Mouse (Mus musculus): Measurements from ENCODE around the gene Kif17. TPM values are rescaled to one million over a fixed set of nuclear protein-coding genes. Genes with fewer than 3 reads are reported as not detected.
"Not testable (repeated sequence)": the region's sequence is repeated elsewhere in the genome, so short reads cannot be mapped to it uniquely, and the experiment has no call there.

Kif17 gene
- polyA plus RNA-seq, 1 experiment from 2014 or later = 3.0 TPM

- Histone ChIP-seq H3K9me3 (ENCODE audit: control insufficient read depth, low read length) (no peaks in the 10 kb centered on the region), H3K9ac (ENCODE audit: low read length) (no peak overlapping the region), H3K4me1 (replicated peaks; ENCODE audit: control insufficient read depth, insufficient read depth, low read length) (peaks cover 8% of the 10 kb centered on the region; the same call in 1 of the 2 replicates), H3K4me2 (ENCODE audit: low read depth, low read length) (no peak overlapping the region), H3K4me3 (ENCODE audit: low read length) (no peak overlapping the region), H3K36me3 (ENCODE audit: control insufficient read depth, insufficient read depth, low read length) (peaks cover 6% of the 10 kb centered on the region; the same call in 1 of the 2 replicates), H3K27ac (ENCODE audit: low read length) (no peak overlapping the region), H3K27me3 (ENCODE audit: control insufficient read depth, insufficient read depth, low read depth, low read length) (no peaks in the 10 kb centered on the region)
- ATAC-seq (ENCODE audit: low read depth) = peak; percentile 36; the same call in 1 of the 2 replicates
- WGBS = 33% methylated on average over 10 of the region's 10 CpGs
Observed at GRCm38 (mm10) chr4:138319508-138319907, 69.3 kb downstream of the Kif17 start.

- H3K27ac ChIP-seq (ENCODE audit: low read length) = 0 out of 2 replicates have a peak overlapping the region, but pooled peaks have one; percentile 34
- H3K4me2 ChIP-seq (ENCODE audit: low read depth, low read length) = no peak overlapping the region
Observed at GRCm38 (mm10) chr4:138320711-138321110, 70.5 kb downstream of the Kif17 start.

GRCm38 (mm10) chr4:138321488-138321887, 71.3 kb downstream of the Kif17 start:
- H3K27ac ChIP-seq (ENCODE audit: low read length) = no peak overlapping the region
- H3K27me3 ChIP-seq (ENCODE audit: control insufficient read depth, insufficient read depth, low read depth, low read length) = no peaks in the 10 kb centered on the region
- H3K9me3 ChIP-seq (ENCODE audit: control insufficient read depth, low read length) = no peaks in the 10 kb centered on the region
- no peak overlapping the region for H3K4me3 ChIP-seq (ENCODE audit: low read length)
- peaks cover 8% of the 10 kb centered on the region for H3K4me1 ChIP-seq (replicated peaks; ENCODE audit: control insufficient read depth, insufficient read depth, low read length)
- H3K4me2 ChIP-seq (ENCODE audit: low read depth, low read length) = no peak overlapping the region
- peaks cover 4% of the 10 kb centered on the region; the same call in 1 of the 2 replicates for H3K36me3 ChIP-seq (ENCODE audit: control insufficient read depth, insufficient read depth, low read length)
- no peak for ATAC-seq (ENCODE audit: low read depth)
- no peak overlapping the region for H3K9ac ChIP-seq (ENCODE audit: low read length)
- 64% methylated on average over 7 of the region's 7 CpGs for WGBS

More at GRCm38 (mm10) chr4:138320711-138321110, 70.5 kb downstream of the Kif17 start:
- Histone ChIP-seq H3K4me1 (replicated peaks; ENCODE audit: control insufficient read depth, insufficient read depth, low read length) (peaks cover 8% of the 10 kb centered on the region; the same call in 1 of the 2 replicates), H3K36me3 (ENCODE audit: control insufficient read depth, insufficient read depth, low read length) (peaks cover 6% of the 10 kb centered on the region; the same call in 1 of the 2 replicates), H3K9me3 (ENCODE audit: control insufficient read depth, low read length) (no peaks in the 10 kb centered on the region), H3K27me3 (ENCODE audit: control insufficient read depth, insufficient read depth, low read depth, low read length) (no peaks in the 10 kb centered on the region), H3K9ac (ENCODE audit: low read length) (no peak overlapping the region), H3K4me3 (ENCODE audit: low read length) (no peak overlapping the region)
- 42% methylated on average over 11 of the region's 11 CpGs for WGBS
- no peak for ATAC-seq (ENCODE audit: low read depth)

- no peak overlapping the region for H3K27ac ChIP-seq (ENCODE audit: low read length)
- no peaks in the 10 kb centered on the region for H3K27me3 ChIP-seq (ENCODE audit: control insufficient read depth, insufficient read depth, low read depth, low read length)
- WGBS = 53% methylated on average over 4 of the region's 4 CpGs
- H3K9ac ChIP-seq (ENCODE audit: low read length) = no peak overlapping the region
- H3K4me2 ChIP-seq (ENCODE audit: low read depth, low read length) = no peak overlapping the region
- ATAC-seq (ENCODE audit: low read depth) = no peak
- H3K9me3 ChIP-seq (ENCODE audit: control insufficient read depth, low read length) = no peaks in the 10 kb centered on the region
- H3K36me3 ChIP-seq (ENCODE audit: control insufficient read depth, insufficient read depth, low read length) = no peaks in the 10 kb centered on the region
- H3K4me3 ChIP-seq (ENCODE audit: low read length) = no peak overlapping the region
- H3K4me1 ChIP-seq (replicated peaks; ENCODE audit: control insufficient read depth, insufficient read depth, low read length) = peaks cover 8% of the 10 kb centered on the region
Observed at GRCm38 (mm10) chr4:138322692-138323091, 72.5 kb downstream of the Kif17 start.

- no peak overlapping the region for H3K9ac ChIP-seq (ENCODE audit: low read length)
- no peaks in the 10 kb centered on the region for H3K27me3 ChIP-seq (ENCODE audit: control insufficient read depth, insufficient read depth, low read depth, low read length)
- no peaks in the 10 kb centered on the region for H3K9me3 ChIP-seq (ENCODE audit: control insufficient read depth, low read length)
- H3K4me1 ChIP-seq (replicated peaks; ENCODE audit: control insufficient read depth, insufficient read depth, low read length) = peaks cover 8% of the 10 kb centered on the region
- no peak overlapping the region for H3K4me2 ChIP-seq (ENCODE audit: low read depth, low read length)
- no peak overlapping the region for H3K4me3 ChIP-seq (ENCODE audit: low read length)
- WGBS = 47% methylated on average over 4 of the region's 4 CpGs
- peak overlapping the region; percentile 36 for H3K27ac ChIP-seq (ENCODE audit: low read length)
- no peaks in the 10 kb centered on the region for H3K36me3 ChIP-seq (ENCODE audit: control insufficient read depth, insufficient read depth, low read length)
- no peak for ATAC-seq (ENCODE audit: low read depth)
Observed at GRCm38 (mm10) chr4:138323753-138324152, 73.5 kb downstream of the Kif17 start.

- Histone ChIP-seq H3K27me3 (ENCODE audit: control insufficient read depth, insufficient read depth, low read depth, low read length) (no peaks in the 10 kb centered on the region), H3K9ac (ENCODE audit: low read length) (no peak overlapping the region), H3K9me3 (ENCODE audit: control insufficient read depth, low read length) (no peaks in the 10 kb centered on the region), H3K4me2 (ENCODE audit: low read depth, low read length) (no peak overlapping the region), H3K27ac (ENCODE audit: low read length) (peak overlapping the region; percentile 36; the same call in 1 of the 2 replicates), H3K4me3 (ENCODE audit: low read length) (no peak overlapping the region), H3K36me3 (ENCODE audit: control insufficient read depth, insufficient read depth, low read length) (no peaks in the 10 kb centered on the region), H3K4me1 (replicated peaks; ENCODE audit: control insufficient read depth, insufficient read depth, low read length) (peaks cover 8% of the 10 kb centered on the region)
- 78% methylated on average over 3 of the region's 3 CpGs for WGBS
- ATAC-seq (ENCODE audit: low read depth) = no peak
Observed at GRCm38 (mm10) chr4:138324451-138324850, 74.2 kb downstream of the Kif17 start.

- WGBS = under 1% methylated on average over 36 of the region's 45 CpGs
- H3K4me1 ChIP-seq (replicated peaks; ENCODE audit: control insufficient read depth, insufficient read depth, low read length) = peaks cover 8% of the 10 kb centered on the region
- peaks cover 6% of the 10 kb centered on the region; the same call in 1 of the 2 replicates for H3K27me3 ChIP-seq (ENCODE audit: control insufficient read depth, insufficient read depth, low read depth, low read length)
- no peaks in the 10 kb centered on the region for H3K36me3 ChIP-seq (ENCODE audit: control insufficient read depth, insufficient read depth, low read length)
- H3K9me3 ChIP-seq (ENCODE audit: control insufficient read depth, low read length) = no peaks in the 10 kb centered on the region
- ATAC-seq (ENCODE audit: low read depth) = peak; percentile 96
- peak overlapping the region; percentile 98 for H3K27ac ChIP-seq (ENCODE audit: low read length)
- H3K9ac ChIP-seq (ENCODE audit: low read length) = peak overlapping the region; percentile 98
- peak overlapping the region; percentile 65 for H3K4me2 ChIP-seq (ENCODE audit: low read depth, low read length)
- peak overlapping the region; percentile 88 for H3K4me3 ChIP-seq (ENCODE audit: low read length)
Observed at GRCm38 (mm10) chr4:138325466-138326076, 75.3 kb downstream of the Kif17 start.

GRCm38 (mm10) chr4:138326077-138326695, 76.0 kb downstream of the Kif17 start, which contains the start of gene Pink1:
TSS of gene Pink1 (minus strand) at chr4:138326307.
- no peaks in the 10 kb centered on the region for H3K36me3 ChIP-seq (ENCODE audit: control insufficient read depth, insufficient read depth, low read length)
- peak; percentile 81 for ATAC-seq (ENCODE audit: low read depth)
- H3K27ac ChIP-seq (ENCODE audit: low read length) = peak within 1 kb of the TSS; percentile 98
- H3K4me1 ChIP-seq (replicated peaks; ENCODE audit: control insufficient read depth, insufficient read depth, low read length) = peaks cover 5% of the 10 kb centered on the region
- H3K9ac ChIP-seq (ENCODE audit: low read length) = peak within 1 kb of the TSS; percentile 98
- H3K4me2 ChIP-seq (ENCODE audit: low read depth, low read length) = peak within 1 kb of the TSS; percentile 65
- peaks cover 11% of the 10 kb centered on the region for H3K27me3 ChIP-seq (ENCODE audit: control insufficient read depth, insufficient read depth, low read depth, low read length)
- H3K4me3 ChIP-seq (ENCODE audit: low read length) = peak within 1 kb of the TSS; percentile 88
- H3K9me3 ChIP-seq (ENCODE audit: control insufficient read depth, low read length) = no peaks in the 10 kb centered on the region
- 2% methylated on average over 39 of the region's 41 CpGs for WGBS

GRCm38 (mm10) chr4:138327155-138327554, 76.9 kb downstream of the Kif17 start:
- 77% methylated on average over 8 of the region's 12 CpGs for WGBS
- ATAC-seq (ENCODE audit: low read depth); H3K4me2 ChIP-seq (ENCODE audit: low read depth, low read length); H3K9me3 ChIP-seq (ENCODE audit: control insufficient read depth, low read length); H3K9ac ChIP-seq (ENCODE audit: low read length); H3K4me3 ChIP-seq (ENCODE audit: low read length); H3K4me1 ChIP-seq (replicated peaks; ENCODE audit: control insufficient read depth, insufficient read depth, low read length); H3K36me3 ChIP-seq (ENCODE audit: control insufficient read depth, insufficient read depth, low read length); H3K27ac ChIP-seq (ENCODE audit: low read length): not testable (repeated sequence)
- peaks cover 18% of the 10 kb centered on the region for H3K27me3 ChIP-seq (ENCODE audit: control insufficient read depth, insufficient read depth, low read depth, low read length)

All from lung, embryonic 16.5 days (tissue).